Mouse (Mus musculus) liver, embryonic 14 days (tissue): ENCODE results near the gene Trappc2. TPM values are rescaled to one million over a fixed set of nuclear protein-coding genes. Genes with fewer than 3 reads are reported as not detected.

Experiments used
- polyA plus RNA-seq: library from polyadenylated mRNA; depleted of rRNA; stranded (reverse); fragments of >200 nt; gene quantifications from 2 replicates; pipeline ENCODE4 v1.2.3, GENCODE M21; 2012; rRNA removed

The Trappc2 gene
- 4.0 and 4.8 TPM in 2 replicates for polyA plus RNA-seq

GRCm38 (mm10) chrX:166440036-166440615 is at the start of gene Trappc2:
Gene Trappc2 (plus strand): TSS chrX:166440574.

GRCm38 (mm10) chrX:166440616-166441063 is 266 bp downstream of the Trappc2 start, which contains the start of gene Ofd1:
Gene Ofd1 (minus strand): TSS chrX:166440704.

GRCm38 (mm10) chrX:166479365-166479983 is 39.1 kb downstream of the Trappc2 start, which contains the start of gene Rab9:
Gene Rab9 (minus strand): TSS chrX:166479867.

Other genes with a start within 250 kb of the Trappc2 start
- 1.2 and 1.3 TPM in 2 replicates for gene Gpm6b, start 201.7 kb upstream of the Trappc2 start, polyA plus RNA-seq
- gene Ofd1, start 130 bp downstream of the Trappc2 start, polyA plus RNA-seq, result 1.8 and 2.0 TPM in 2 replicates
- gene Rab9, start 39.3 kb downstream of the Trappc2 start, polyA plus RNA-seq, result 11.9 and 13.5 TPM in 2 replicates
- 1.2 and 1.5 TPM in 2 replicates for gene Tceanc, start 78.0 kb downstream of the Trappc2 start, polyA plus RNA-seq
- 0.22 and 0.84 TPM in 2 replicates for gene Egfl6, start 145.1 kb downstream of the Trappc2 start, polyA plus RNA-seq